Mouse (Mus musculus) bone marrow, adult 2 months (tissue): ENCODE measurements around the gene AL732309.1.

ENCODE experiments used
- CTCF ChIP-seq: fragments of 200-500 bp; IDR thresholded peaks from 2 replicates; pipeline ENCODE4 v1.5.1; 2011; ENCODE audit warnings: low read length, control low read depth; ENCODE audit not compliant: control insufficient read depth, insufficient read depth
- POLR2A ChIP-seq: fragments of 200-500 bp; IDR thresholded peaks from 2 replicates; pipeline ENCODE4 v1.6.1; 2011; ENCODE audit warnings: low read depth, mild to moderate bottlenecking, control low read depth, low read length, borderline replicate concordance; ENCODE audit not compliant: control insufficient read depth

- TF ChIP-seq CTCF (no peak), POLR2A (no peak)
Observed at GRCm38 (mm10) chr2:25221331-25221772, 25.3 kb downstream of the AL732309.1 start.
